Mouse (Mus musculus) liver (tissue): ENCODE measurements around the gene Cct5.

Source experiments
- DNase-seq: peaks from one replicate; pipeline ENCODE4 v3.0.0-alpha.2; 2020; ENCODE audit warnings: mixed read lengths

Cct5 gene

DNA sequence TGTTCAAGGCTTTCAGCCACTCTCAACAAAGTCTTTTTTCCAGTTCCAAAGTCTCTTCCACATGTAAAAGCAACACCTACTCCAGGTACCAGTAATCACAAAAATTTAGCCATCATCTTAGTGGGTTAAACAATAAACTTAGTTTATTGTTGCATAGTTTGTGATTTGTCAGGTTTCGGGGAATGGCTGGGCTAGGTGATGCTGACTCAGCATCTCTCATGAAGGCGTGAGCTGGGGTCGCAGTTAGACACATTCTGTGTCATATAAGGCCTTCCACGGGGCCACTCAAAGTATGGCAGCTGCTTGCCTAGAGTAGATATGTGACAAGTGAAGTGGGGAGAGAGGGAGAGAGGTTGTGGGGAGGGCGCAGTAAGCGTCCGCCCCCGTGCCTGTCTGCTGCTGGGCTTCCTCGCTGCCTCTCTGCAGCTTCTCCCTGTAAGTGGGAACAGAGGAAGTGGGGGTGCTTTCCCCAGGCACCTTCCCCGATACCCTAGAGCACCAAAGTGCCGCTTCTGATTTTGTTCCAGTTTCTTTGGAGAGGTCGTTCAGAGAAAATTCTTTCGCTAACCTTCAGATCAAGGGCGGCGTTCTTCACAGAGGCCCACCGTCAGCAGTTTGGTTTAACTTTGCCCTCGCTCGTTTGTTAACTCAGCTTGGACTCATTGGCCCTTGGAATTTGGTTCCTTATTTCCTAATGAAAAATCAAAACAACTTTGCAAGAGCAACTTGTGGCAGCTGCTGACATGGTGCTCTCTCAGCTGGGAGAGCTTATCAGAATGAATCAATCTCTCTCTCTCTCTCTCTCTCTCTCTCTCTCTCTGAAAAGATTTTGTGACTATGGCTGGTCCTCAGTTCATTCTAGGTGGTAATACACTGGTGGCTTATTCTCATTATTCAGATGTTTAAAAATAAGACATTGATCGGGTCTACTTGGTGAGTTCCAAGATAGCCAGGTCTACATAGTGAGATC, 37.7 kb downstream of the Cct5 start:
- DNase-seq, result no peak

DNA sequence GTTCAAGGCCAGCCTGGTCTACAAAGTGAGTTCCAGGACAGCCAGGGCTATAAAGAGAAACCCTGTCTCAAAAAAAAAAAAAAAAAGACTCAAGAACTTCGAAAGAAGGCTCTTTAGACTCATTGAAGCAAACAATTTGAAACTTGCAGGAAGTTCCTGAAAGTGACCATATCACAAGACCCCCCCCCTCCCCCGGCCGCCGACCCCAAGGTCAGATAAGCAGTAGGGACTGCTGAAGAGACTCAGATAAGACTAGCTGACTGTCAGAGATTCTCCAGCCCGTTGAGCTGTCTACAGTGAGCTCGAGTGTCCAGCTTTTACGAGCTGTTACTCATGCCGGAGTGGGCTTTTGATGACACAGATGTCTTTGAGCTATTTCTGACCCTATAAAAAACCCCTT, 38.8 kb downstream of the Cct5 start:
- peak; percentile 20 for DNase-seq

DNA sequence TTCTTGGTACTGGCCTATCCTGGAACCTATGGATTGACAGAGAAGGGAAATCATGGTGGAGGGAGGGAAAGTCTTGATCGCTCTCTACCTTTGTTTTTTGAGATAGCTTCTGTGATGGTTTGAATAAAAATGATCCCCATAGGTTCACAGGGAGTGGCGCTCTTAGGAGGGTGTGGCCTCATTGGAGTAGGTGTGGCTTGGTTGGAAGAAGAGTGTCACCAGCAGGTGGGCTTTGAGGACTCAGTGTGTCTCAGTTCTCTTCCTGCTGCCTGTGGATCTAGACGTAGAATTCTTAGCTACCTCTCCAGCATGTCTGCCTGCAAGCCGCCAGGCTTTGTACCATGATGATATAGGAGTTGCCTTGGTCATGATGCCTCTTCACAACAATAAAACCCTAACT, 39.6 kb downstream of the Cct5 start:
- no peak for DNase-seq

DNA sequence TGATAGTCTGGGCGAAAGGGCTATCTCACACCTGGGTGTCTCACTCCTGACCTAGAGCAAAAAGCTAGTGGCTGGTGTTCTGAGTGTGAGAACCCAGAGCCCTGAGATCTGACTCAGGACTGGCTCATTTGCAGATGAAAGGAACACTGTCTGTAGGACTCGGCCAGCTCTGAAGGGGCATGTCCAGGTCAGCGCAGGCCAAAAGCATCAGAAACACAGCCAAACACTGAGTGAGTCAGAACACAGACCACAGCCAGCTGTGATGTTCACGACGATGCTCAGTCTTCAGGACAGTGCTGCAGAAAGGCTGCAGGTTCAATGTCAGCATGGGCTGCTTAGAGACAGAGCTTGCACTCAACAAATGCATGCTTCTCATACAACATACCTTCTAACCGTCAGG, 40.2 kb downstream of the Cct5 start:
- no peak for DNase-seq

DNA sequence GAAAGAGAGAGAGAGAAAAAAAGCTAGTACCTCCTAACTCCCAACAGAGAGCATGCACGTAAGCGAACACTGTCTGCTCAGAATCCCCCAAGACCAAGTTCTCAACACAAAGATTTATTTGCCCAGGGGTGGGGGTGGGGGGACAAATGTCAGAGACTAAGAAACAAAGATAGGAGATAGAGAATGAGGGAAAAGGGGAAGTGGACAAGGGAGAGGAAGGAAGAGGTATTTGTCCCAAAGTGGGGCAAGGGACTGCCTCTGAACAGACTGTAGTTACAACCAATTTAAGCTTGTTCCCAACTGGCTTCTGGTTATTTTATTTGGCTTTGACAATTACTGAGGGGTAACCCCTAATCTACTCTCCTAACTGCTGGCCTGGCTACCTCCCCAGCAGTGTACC, 46.7 kb downstream of the Cct5 start:
- DNase-seq, result no peak

DNA sequence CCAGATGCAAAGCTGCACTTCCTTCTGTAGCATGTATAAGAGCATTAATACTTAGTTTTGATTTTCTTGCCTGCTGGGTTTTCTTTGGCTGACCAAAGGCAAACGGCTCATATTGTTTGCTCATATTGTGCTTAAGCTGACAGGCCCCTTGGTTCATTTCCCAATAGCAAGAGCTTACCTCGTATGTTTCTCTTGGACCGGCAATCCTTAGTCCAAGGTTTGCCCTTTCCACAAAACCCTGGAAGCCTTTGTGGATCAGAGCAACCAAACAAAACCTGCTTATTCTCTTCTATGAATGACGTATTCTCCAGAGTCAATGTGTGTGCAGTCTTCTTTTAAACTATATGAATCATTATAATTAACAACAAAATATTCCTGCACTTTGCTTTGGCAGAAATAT, 51.2 kb downstream of the Cct5 start:
- DNase-seq, result no peak

DNA sequence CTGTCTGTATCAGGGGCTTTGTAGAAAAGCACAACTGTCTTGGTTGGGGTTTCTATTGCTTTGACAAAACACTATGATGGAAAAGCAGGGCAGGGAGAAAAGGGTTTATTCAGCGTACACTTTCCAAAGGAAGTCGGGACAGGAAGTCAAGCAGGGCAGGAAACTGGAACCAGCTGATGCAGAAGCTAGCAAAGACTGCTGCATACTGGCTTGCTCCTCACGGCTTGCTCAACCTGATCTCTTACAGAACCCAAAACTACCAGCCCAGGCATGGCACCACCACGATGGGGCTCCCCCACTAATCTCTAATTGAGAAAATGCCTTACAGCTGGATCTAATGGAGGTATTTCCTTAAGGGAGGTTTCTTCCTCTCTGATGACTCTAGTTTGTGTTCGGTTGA, 54.2 kb downstream of the Cct5 start:
- DNase-seq, result no peak

DNA sequence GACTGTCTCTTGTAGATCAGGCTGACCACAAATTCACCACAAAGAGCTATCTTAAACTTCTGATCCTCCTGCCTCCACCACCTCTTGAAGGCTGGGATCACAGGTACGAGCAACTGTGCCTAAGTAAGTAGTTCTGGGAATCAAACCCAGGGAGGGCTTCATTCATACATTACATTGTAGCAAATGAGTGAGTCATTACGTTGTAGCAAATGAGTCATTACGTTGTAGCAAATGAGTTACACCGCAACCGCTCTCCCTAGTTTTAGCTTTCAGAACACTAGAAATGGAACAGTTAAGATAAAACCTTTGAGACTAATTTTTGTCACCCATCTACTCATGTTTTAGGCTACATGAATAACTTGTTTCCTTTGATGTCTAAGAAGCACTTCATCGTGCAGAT, 55.3 kb downstream of the Cct5 start:
- no peak for DNase-seq

DNA sequence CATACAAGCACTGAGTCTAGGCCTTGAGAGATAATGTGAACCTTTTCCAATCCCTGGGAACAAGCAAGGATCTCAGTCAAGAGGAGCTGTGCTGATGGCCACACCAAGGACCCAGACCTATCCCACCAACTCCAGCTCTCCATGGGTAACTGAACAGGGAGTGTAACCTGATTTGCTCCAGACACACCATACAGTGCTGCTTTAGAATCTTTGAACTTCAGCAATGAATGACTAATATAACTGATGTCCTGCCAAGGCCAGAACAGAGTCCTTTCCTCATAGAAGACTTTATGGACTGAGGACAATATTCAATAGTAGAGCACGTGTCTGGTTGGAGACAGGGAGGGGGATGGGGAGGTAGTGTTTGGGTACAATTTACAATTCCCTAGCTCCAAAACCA, 56.5 kb downstream of the Cct5 start:
- DNase-seq, result no peak

DNA sequence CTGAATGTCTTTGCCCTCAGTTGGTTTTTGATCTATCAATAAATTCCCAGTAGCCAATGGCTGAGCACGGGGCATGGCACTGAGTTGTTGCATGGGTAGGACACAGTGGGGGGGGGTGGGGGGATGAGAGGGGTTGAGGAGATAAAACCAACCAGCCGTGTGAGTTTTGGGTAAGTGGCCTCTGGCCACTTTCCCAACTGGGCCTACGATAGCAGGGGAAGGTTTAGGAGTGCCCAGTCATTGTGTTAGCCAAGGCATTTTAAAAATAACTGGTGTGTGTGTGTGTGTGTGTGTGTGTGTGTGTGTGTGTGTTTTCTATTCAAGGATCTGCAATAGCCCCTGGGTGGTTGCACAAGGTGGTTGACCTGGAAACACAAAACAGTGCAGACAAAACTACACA, 58.4 kb downstream of the Cct5 start:
- DNase-seq, result peak; percentile 33

DNA sequence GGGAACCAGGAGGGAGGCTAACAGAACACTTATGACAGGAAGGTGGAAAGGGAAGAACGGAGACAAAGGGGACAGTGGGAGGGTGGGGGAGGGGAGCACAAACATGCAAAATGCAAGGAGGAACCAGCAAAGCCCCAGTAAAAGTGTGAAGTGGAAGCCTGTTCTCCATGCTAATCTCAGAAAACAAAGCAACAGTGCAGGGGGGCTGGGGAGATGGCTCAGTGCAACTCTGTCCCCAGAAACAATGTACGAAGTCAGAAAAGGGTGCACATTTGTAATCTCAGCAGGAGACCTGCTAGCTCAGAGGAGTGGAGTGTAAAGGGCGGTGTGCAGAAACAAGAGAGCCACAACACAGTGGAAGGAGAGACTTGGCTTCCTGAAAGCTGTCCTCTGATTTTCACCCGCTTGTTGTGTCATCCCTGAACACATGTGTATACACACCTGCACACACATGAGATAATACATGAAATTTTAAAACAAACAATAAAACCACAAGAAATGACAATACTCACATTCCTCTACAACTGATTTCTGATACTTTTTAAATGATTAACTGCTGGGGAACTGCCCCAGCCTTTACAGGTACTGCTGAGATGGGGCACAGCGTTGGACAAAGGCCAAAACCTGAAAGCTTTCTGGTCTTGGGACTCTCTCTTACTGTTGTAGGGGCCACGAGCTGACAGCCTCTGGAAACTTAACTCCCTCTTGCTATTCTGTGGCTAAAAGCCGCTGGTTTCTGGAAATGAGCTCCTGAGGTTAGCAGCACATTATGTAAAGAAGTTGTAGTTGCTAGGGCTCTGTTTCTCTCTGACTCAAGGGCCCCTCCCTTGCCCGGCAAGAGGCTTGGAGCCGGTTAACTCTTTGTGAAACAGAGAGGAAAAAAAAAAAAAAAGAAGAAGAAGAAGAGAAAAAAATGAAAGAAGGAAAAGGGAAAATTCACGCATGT, 59.3 kb downstream of the Cct5 start:
- DNase-seq, result peak; percentile 21
